Mouse (Mus musculus) subcutaneous adipose tissue, adult 2 months (tissue): ENCODE results near the gene Gm8653. TPM values are rescaled to one million over a fixed set of nuclear protein-coding genes. Genes with fewer than 3 reads are reported as not detected.

Source experiments
- polyA plus RNA-seq: library from polyadenylated mRNA; depleted of rRNA; stranded (reverse); fragments of >200 nt; gene quantifications from 2 replicates; pipeline ENCODE4 v1.2.3, GENCODE M21; 2012; ENCODE audit warnings: low replicate concordance; rRNA removed

Gene Gm8653
- polyA plus RNA-seq: not detected in 2 replicates

GRCm38 (mm10) chr7:22201164-22201563 is at the start of gene Gm8653:
Gm8653 (minus strand) TSS chr7:22201264.

DNA sequence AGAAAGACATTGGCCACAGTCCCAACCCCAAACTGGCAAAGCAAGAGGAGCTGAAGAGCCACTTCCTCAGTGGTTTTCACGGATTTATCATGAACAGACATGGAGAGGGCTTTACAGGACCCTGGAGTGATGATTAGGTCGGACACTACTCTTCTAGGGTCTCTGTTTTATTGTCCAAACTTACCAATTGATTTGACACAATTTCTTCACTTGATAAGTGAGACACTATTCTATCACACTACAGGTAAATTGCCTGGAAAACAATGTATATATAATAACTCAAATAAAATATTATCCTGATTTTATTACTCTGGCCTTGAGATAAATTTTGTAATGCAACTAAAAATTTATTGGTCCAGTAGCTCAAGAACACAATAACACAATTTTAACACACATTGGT is 28.3 kb upstream of the Gm8653 start, which contains the start of gene Gm8453:
Gene Gm8453 (minus strand): TSS at position 101 of the 400 bp plus-strand sequence.

DNA sequence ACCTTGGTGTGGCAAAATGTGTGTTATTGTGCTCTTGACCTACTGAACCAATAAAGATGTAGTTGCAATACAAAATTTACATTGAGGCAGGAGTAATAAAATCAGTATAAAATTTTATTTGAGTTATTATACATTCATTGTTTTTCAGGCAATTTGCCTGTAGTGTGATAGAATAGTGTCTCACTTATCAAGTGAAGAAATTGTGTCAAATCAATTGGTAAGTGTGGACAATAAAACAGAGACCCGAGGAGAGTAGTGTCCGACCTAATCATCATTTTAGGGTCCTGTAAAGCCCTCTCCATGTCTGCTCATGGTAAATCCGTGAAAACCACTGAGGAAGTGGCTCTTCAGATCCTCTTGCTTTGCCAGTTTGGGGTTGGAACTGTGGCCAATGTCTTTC is 12.0 kb downstream of the Gm8653 start, which contains the start of gene Vmn1r143:
Gene Vmn1r143 (plus strand): TSS at position 301 of the 400 bp plus-strand sequence.

GRCm38 (mm10) chr7:22163935-22164334 is 37.1 kb downstream of the Gm8653 start, which contains the start of gene Vmn1r142:
Vmn1r142 (minus strand) TSS chr7:22164035.

Other genes with a start within 250 kb of the Gm8653 start
- not detected in 2 replicates for gene Vmn1r137, start 206.7 kb downstream of the Gm8653 start, polyA plus RNA-seq
- not detected in 2 replicates for gene Vmn1r138, start 172.4 kb downstream of the Gm8653 start, polyA plus RNA-seq
- gene Gm6176, start 145.0 kb downstream of the Gm8653 start, polyA plus RNA-seq: not detected in 2 replicates
- gene Vmn1r139, start 132.2 kb downstream of the Gm8653 start, polyA plus RNA-seq: not detected in 2 replicates
- gene Gm16451, start 83.0 kb downstream of the Gm8653 start, polyA plus RNA-seq: not detected in 2 replicates
- not detected in 2 replicates for gene Gm10666, start 66.5 kb downstream of the Gm8653 start, polyA plus RNA-seq
- not detected in 2 replicates for gene Vmn1r142, start 37.2 kb downstream of the Gm8653 start, polyA plus RNA-seq
- not detected in 2 replicates for gene Vmn1r143, start 11.9 kb downstream of the Gm8653 start, polyA plus RNA-seq
- not detected in 2 replicates for gene Gm8453, start 28.2 kb upstream of the Gm8653 start, polyA plus RNA-seq
- not detected in 2 replicates for gene Gm4187, start 128.5 kb upstream of the Gm8653 start, polyA plus RNA-seq
- not detected in 2 replicates for gene Gm8660, start 169.8 kb upstream of the Gm8653 start, polyA plus RNA-seq
- not detected in 2 replicates for gene Vmn1r148, start 212.3 kb upstream of the Gm8653 start, polyA plus RNA-seq
- gene Vmn1r149, start 237.0 kb upstream of the Gm8653 start, polyA plus RNA-seq: not detected in 2 replicates